In genomic region chr10:121585791-121586642, GRCm38 (mm10) we compare ENCODE assay signal across 8 mouse cellular contexts. TPM values are rescaled to one million over a fixed set of nuclear protein-coding genes. Genes with fewer than 3 reads are reported as not detected.
A peak's percentile ranks its signal among the peaks of the same experiment; 100 is the strongest.
DNase-seq lines count a peak whose midpoint lies in the region; ATAC-seq and TF ChIP-seq lines count a peak whose summit lies in the region.

No protein-coding gene starts in this region.

- peak; percentile 79 for ATAC-seq in lung, embryonic 14.5 days (ENCODE audit: insufficient read depth)
- ATAC-seq in embryonic facial prominence, embryonic 11.5 days (replicated peaks; ENCODE audit: insufficient number of reproducible peaks, low FRiP score, low TSS enrichment, low read depth) = peak; percentile 76
- peak; percentile 74 for ATAC-seq in liver, embryonic 15.5 days (ENCODE audit: insufficient read depth)
- ATAC-seq in stomach, embryonic 14.5 days (ENCODE audit: insufficient number of reproducible peaks, insufficient read depth, low FRiP score, low read depth) = peak; percentile 78

- H3K27me3 ChIP-seq in lung, embryonic 14.5 days (ENCODE audit: insufficient read depth, low read length) = no peaks in the 10 kb centered on the region
- H3K27me3 ChIP-seq in MEL (ENCODE audit: control insufficient read depth in 1 of 2, insufficient read depth in 2 of 2, low read length in 2 of 2) = no peaks in the 10 kb centered on the region
- no peaks in the 10 kb centered on the region for H3K27me3 ChIP-seq in embryonic facial prominence, embryonic 11.5 days (ENCODE audit: control insufficient read depth, insufficient read depth, low read length)
- no peaks in the 10 kb centered on the region for H3K27me3 ChIP-seq in liver, embryonic 15.5 days
- H3K27me3 ChIP-seq in stomach, embryonic 14.5 days (ENCODE audit: control insufficient read depth, insufficient read depth, low read length) = no peaks in the 10 kb centered on the region

- peak overlapping the region; percentile 87 for H3K9ac ChIP-seq in lung, embryonic 14.5 days
- H3K9ac ChIP-seq in MEL (ENCODE audit: control insufficient read depth, low read depth, low read length, poor library complexity, severe bottlenecking) = peak overlapping the region; percentile 90
- H3K9ac ChIP-seq in embryonic facial prominence, embryonic 11.5 days (replicated peaks; ENCODE audit: low read length) = peak overlapping the region; percentile 79
- H3K9ac ChIP-seq in liver, embryonic 15.5 days = peak overlapping the region; percentile 92
- H3K9ac ChIP-seq in stomach, embryonic 14.5 days (replicated peaks; ENCODE audit: low read depth, low read length) = peak overlapping the region; percentile 95

- 2% methylated on average over 43 of the region's 48 CpGs for WGBS in lung, embryonic 14.5 days
- 3% methylated on average over 44 of the region's 48 CpGs for WGBS in embryonic facial prominence, embryonic 11.5 days
- 2% methylated on average over 43 of the region's 48 CpGs for WGBS in liver, embryonic 15.5 days (ENCODE audit: insufficient replicate concordance)
- 2% methylated on average over 42 of the region's 48 CpGs for WGBS in stomach, embryonic 14.5 days

- TF ChIP-seq CTCF in lung, embryonic 14.5 days (IDR thresholded peaks at IDR 0.05; ENCODE audit: low read depth) = no peak
- TF ChIP-seq CTCF in MEL (IDR thresholded peaks at IDR 0.05 in 2 of 3, conservative IDR thresholded peaks at IDR 0.05 in 1 of 3; ENCODE audit: control insufficient read depth in 1 of 3, insufficient read depth in 1 of 3, low read depth in 2 of 3, low read length in 3 of 3, poor library complexity in 1 of 3, severe bottlenecking in 1 of 3) = no peak

- H3K36me3 ChIP-seq in lung, embryonic 14.5 days (ENCODE audit: insufficient read depth) = peaks cover 50% of the 10 kb centered on the region
- peaks cover 3 to 13% of the 10 kb centered on the region in 2 experiments for H3K36me3 ChIP-seq in MEL (ENCODE audit: control insufficient read depth in 1 of 2, insufficient read depth in 2 of 2, low read length in 2 of 2)
- peaks cover 5% of the 10 kb centered on the region for H3K36me3 ChIP-seq in embryonic facial prominence, embryonic 11.5 days (replicated peaks; ENCODE audit: control insufficient read depth, insufficient read depth, low read depth, low read length)
- H3K36me3 ChIP-seq in liver, embryonic 15.5 days (replicated peaks) = peaks cover 34% of the 10 kb centered on the region
- peaks cover 31% of the 10 kb centered on the region for H3K36me3 ChIP-seq in stomach, embryonic 14.5 days (ENCODE audit: control insufficient read depth, insufficient read depth, low read length)

- peaks cover 12% of the 10 kb centered on the region for H3K79me2 ChIP-seq in MEL (ENCODE audit: control insufficient read depth, insufficient read depth, low read length, poor library complexity)

- H3K9me3 ChIP-seq in lung, embryonic 14.5 days (ENCODE audit: low read depth, low read length) = no peaks in the 10 kb centered on the region
- H3K9me3 ChIP-seq in MEL (replicated peaks; ENCODE audit: insufficient read depth, low read length) = no peaks in the 10 kb centered on the region
- no peaks in the 10 kb centered on the region for H3K9me3 ChIP-seq in embryonic facial prominence, embryonic 11.5 days (replicated peaks; ENCODE audit: control insufficient read depth, low read length)
- H3K9me3 ChIP-seq in liver, embryonic 15.5 days (replicated peaks) = no peaks in the 10 kb centered on the region
- no peaks in the 10 kb centered on the region for H3K9me3 ChIP-seq in stomach, embryonic 14.5 days (ENCODE audit: control insufficient read depth, low read depth, low read length)

- H3K4me1 ChIP-seq in lung, embryonic 14.5 days (ENCODE audit: insufficient read depth) = peaks cover 6% of the 10 kb centered on the region; the same call in 1 of the 2 replicates
- H3K4me1 ChIP-seq in MEL (ENCODE audit: control insufficient read depth in 1 of 2, insufficient read depth in 2 of 2, low read length in 2 of 2) = peaks cover 8 to 9% of the 10 kb centered on the region in 2 experiments
- H3K4me1 ChIP-seq in embryonic facial prominence, embryonic 11.5 days (ENCODE audit: control insufficient read depth, insufficient read depth, low read length) = no peaks in the 10 kb centered on the region
- peaks cover 43% of the 10 kb centered on the region for H3K4me1 ChIP-seq in liver, embryonic 15.5 days (replicated peaks)
- H3K4me1 ChIP-seq in stomach, embryonic 14.5 days (ENCODE audit: control insufficient read depth, insufficient read depth, low read length) = no peaks in the 10 kb centered on the region

- H3K27ac ChIP-seq in lung, embryonic 14.5 days (ENCODE audit: low read depth) = peak overlapping the region; percentile 76
- peak overlapping the region; percentile 46 for H3K27ac ChIP-seq in MEL (ENCODE audit: control insufficient read depth, low read depth, low read length)
- H3K27ac ChIP-seq in embryonic facial prominence, embryonic 11.5 days (replicated peaks; ENCODE audit: low read depth, low read length) = peak overlapping the region; percentile 43; the same call in 1 of the 2 replicates
- H3K27ac ChIP-seq in liver, embryonic 15.5 days (replicated peaks) = peak overlapping the region; percentile 86
- H3K27ac ChIP-seq in stomach, embryonic 14.5 days (ENCODE audit: low read length) = peak overlapping the region; percentile 74; the same call in 1 of the 2 replicates

- TF ChIP-seq POLR2A in MEL (IDR thresholded peaks at IDR 0.05; ENCODE audit: control insufficient read depth in 1 of 2, insufficient read depth in 1 of 2, low read depth in 1 of 2, low read length in 2 of 2, poor library complexity in 1 of 2) = no peak

- peak overlapping the region; percentile 90 for H3K4me3 ChIP-seq in lung, embryonic 14.5 days (ENCODE audit: low read depth, low read length)
- peak overlapping the region; percentile 70 to 93 for H3K4me3 ChIP-seq in MEL (ENCODE audit: control insufficient read depth in 1 of 2, insufficient read depth in 1 of 2, low read depth in 2 of 2, low read length in 2 of 2)
- peak overlapping the region; percentile 91 for H3K4me3 ChIP-seq in embryonic facial prominence, embryonic 11.5 days (ENCODE audit: low read depth, low read length)
- peak overlapping the region; percentile 94 for H3K4me3 ChIP-seq in liver, embryonic 15.5 days (replicated peaks)
- peak overlapping the region; percentile 73 for H3K4me3 ChIP-seq in stomach, embryonic 14.5 days (ENCODE audit: low read depth, low read length)

- H3K4me2 ChIP-seq in lung, embryonic 14.5 days = peak overlapping the region; percentile 60
- H3K4me2 ChIP-seq in embryonic facial prominence, embryonic 11.5 days (ENCODE audit: low read depth, low read length) = peak overlapping the region; percentile 60
- peak overlapping the region; percentile 77 for H3K4me2 ChIP-seq in liver, embryonic 15.5 days
- peak overlapping the region; percentile 72 for H3K4me2 ChIP-seq in stomach, embryonic 14.5 days (replicated peaks; ENCODE audit: low read depth, low read length)

- TF ChIP-seq EP300 in MEL (IDR thresholded peaks at IDR 0.05; ENCODE audit: low read depth in 1 of 2, low read length in 2 of 2) = peak; percentile 5 to 65; a peak in 3 of 4 replicates

- peak; percentile 44 for DNase-seq in lung, embryonic 14.5 days
- DNase-seq in lung, postnatal 36 days = no peak
- peak; percentile 68 for DNase-seq in MEL (ENCODE audit: low read depth, low spot score)
- DNase-seq in embryonic facial prominence, embryonic 11.5 days (ENCODE audit: low spot score) = peak; percentile 30
- DNase-seq in heart, postnatal 25 days (ENCODE audit: low spot score) = peak; percentile 19
- DNase-seq in layer of hippocampus, adult 9-11 months = no peak

- TF ChIP-seq RAD21 in MEL (IDR thresholded peaks at IDR 0.05; ENCODE audit: low read depth, low read length) = no peak

- intact Hi-C loops in heart, postnatal 25 days (cut with DNase I) = loop anchor here (5.0 kb wide), 1 partner anchor 41 kb away; the partner anchor contains the start of gene Xpot

TF ChIP-seq in MEL, 35 proteins besides CTCF, POLR2A, EP300 and RAD21 (continues in another document):
- no peak for TF ChIP-seq NELFE (IDR thresholded peaks at IDR 0.05; ENCODE audit: low read depth, low read length)
- TF ChIP-seq RCOR1 (IDR thresholded peaks at IDR 0.05; ENCODE audit: low read depth, low read length) = peak; percentile 97
- TF ChIP-seq BHLHE40 (IDR thresholded peaks at IDR 0.05; ENCODE audit: borderline replicate concordance, low read depth, low read length) = peak; percentile 41; the same call in 1 of the 2 replicates
- TF ChIP-seq SIN3A (IDR thresholded peaks at IDR 0.05; ENCODE audit: low read length) = peak; percentile 67

RNA-seq across cellular contexts. Expression of gene Tbk1, which starts 0.6 kb away (rescaled TPM):
- polyA plus RNA-seq in lung, embryonic 14.5 days (2014; fragmentation: Nextera tagmentation; extraction: Ambion mirVana) = 38.1 and 39.6 TPM in 2 replicates
- total RNA-seq in MEL (2012; rRNA removed) = 18.0 and 21.5 TPM in 2 replicates
- 10 to 100 TPM in 1 of 2 experiments, not detected in 1; 31.1 TPM for polyA plus RNA-seq in MEL (2012; ENCODE audit: insufficient read depth in 1 of 2, insufficient read length in 2 of 2, low read depth in 1 of 2, low replicate concordance in 2 of 2, missing spikeins in 1 of 2)
- polyA plus RNA-seq in embryonic facial prominence, embryonic 11.5 days (2014; fragmentation: Nextera tagmentation; extraction: Ambion mirVana) = 34.7 and 35.2 TPM in 2 replicates
- 10 to 100 TPM; 16.7 to 20.4 TPM for total RNA-seq in heart, postnatal 25 days (2021)
- polyA plus RNA-seq in liver, embryonic 15.5 days (2015; fragmentation: Nextera tagmentation; extraction: Ambion mirVana) = 19.7 TPM in 2 replicates
- polyA plus RNA-seq in stomach, embryonic 14.5 days (2014; fragmentation: Nextera tagmentation; extraction: Ambion mirVana) = 38.6 and 45.7 TPM in 2 replicates

RNA-seq across cellular contexts. Expression of gene Xpot, which starts 40.1 kb away (rescaled TPM):
- polyA plus RNA-seq in lung, embryonic 14.5 days (2014; fragmentation: Nextera tagmentation; extraction: Ambion mirVana) = 67.5 and 69.9 TPM in 2 replicates
- total RNA-seq in MEL (2012; rRNA removed) = 154 and 182 TPM in 2 replicates
- polyA plus RNA-seq in MEL (2012; ENCODE audit: insufficient read depth in 1 of 2, insufficient read length in 2 of 2, low read depth in 1 of 2, low replicate concordance in 2 of 2, missing spikeins in 1 of 2) = 100 to 1,000 TPM; 122 to 304 TPM
- polyA plus RNA-seq in embryonic facial prominence, embryonic 11.5 days (2014; fragmentation: Nextera tagmentation; extraction: Ambion mirVana) = 64.4 and 75.7 TPM in 2 replicates
- total RNA-seq in heart, postnatal 25 days (2021) = 10 to 100 TPM; 24.3 to 24.7 TPM
- polyA plus RNA-seq in liver, embryonic 15.5 days (2015; fragmentation: Nextera tagmentation; extraction: Ambion mirVana) = 28.1 and 28.7 TPM in 2 replicates
- polyA plus RNA-seq in stomach, embryonic 14.5 days (2014; fragmentation: Nextera tagmentation; extraction: Ambion mirVana) = 59.9 and 60.2 TPM in 2 replicates

RNA-seq across cellular contexts. Expression of gene D930020B18Rik, which starts 55.4 kb away (rescaled TPM):
- 0.46 and 0.54 TPM in 2 replicates for polyA plus RNA-seq in lung, embryonic 14.5 days (2014; fragmentation: Nextera tagmentation; extraction: Ambion mirVana)
- 0.46 and 0.65 TPM in 2 replicates for total RNA-seq in MEL (2012; rRNA removed)
- polyA plus RNA-seq in MEL (2012; ENCODE audit: insufficient read depth in 1 of 2, insufficient read length in 2 of 2, low read depth in 1 of 2, low replicate concordance in 2 of 2, missing spikeins in 1 of 2) = under 1 TPM in 1 of 2 experiments, not detected in 1; 0.61 TPM
- polyA plus RNA-seq in embryonic facial prominence, embryonic 11.5 days (2014; fragmentation: Nextera tagmentation; extraction: Ambion mirVana) = 1.4 and 1.8 TPM in 2 replicates
- total RNA-seq in heart, postnatal 25 days (2021) = not detected
- polyA plus RNA-seq in liver, embryonic 15.5 days (2015; fragmentation: Nextera tagmentation; extraction: Ambion mirVana) = not detected in 2 replicates
- polyA plus RNA-seq in stomach, embryonic 14.5 days (2014; fragmentation: Nextera tagmentation; extraction: Ambion mirVana) = 2.2 and 2.3 TPM in 2 replicates

Comparison
In these comparisons a context has a peak if more than half of its experiments do, and no peak if none do; other contexts are left out.
1. DNase-seq: peak in lung, embryonic 14.5 days (single experiment), MEL (single experiment), embryonic facial prominence, embryonic 11.5 days (single experiment) and heart, postnatal 25 days (single experiment); none in lung, postnatal 36 days (single experiment) and layer of hippocampus, adult 9-11 months (single experiment).
2. Peak in every context shown above with its lines, with median percentiles within 50 percentile points of each other: ATAC-seq, H3K27ac ChIP-seq, H3K4me2 ChIP-seq, H3K4me3 ChIP-seq and H3K9ac ChIP-seq.